Mouse (Mus musculus) embryonic fibroblast, embryonic 13.5 days (primary cell): ENCODE results near the gene Foxn3.

Experiments
- CTCF ChIP-seq: IDR thresholded peaks from 2 replicates; pipeline ENCODE4 v1.5.1; 2011; ENCODE audit warnings: mild to moderate bottlenecking, control low read depth, low read length, moderate library complexity, borderline replicate concordance; ENCODE audit not compliant: insufficient read depth
- POLR2A ChIP-seq: IDR thresholded peaks from 2 replicates; pipeline ENCODE4 v1.6.1; 2011; ENCODE audit warnings: low read depth, mild to moderate bottlenecking, control low read depth, low read length, moderate library complexity

DNA sequence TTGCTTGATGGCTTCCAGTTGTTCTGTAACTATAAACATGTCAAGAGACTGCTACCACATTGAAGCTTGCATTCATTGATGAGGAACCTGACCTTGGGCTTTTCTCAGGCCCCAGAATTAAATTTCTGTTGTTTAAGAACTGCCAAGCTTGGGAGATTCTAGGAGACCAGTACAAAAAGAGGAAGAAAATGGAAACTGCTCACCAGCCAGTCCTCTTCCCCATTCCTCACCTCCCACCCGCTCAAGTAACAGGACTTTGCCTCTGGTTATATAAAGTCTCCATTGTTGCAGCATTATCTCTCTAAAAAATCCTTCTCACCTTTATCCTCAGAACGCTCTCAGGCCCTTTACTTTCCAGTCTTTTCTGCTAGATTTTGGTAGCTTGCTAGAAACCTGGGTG is 265.6 kb downstream of the Foxn3 start:
- TF ChIP-seq POLR2A (no peak), CTCF (no peak)
